Mouse (Mus musculus): ENCODE results near the gene Dvl1.

GRCm38 (mm10) chr4:155908751-155909150 lies 61.5 kb downstream of the Dvl1 start:
- TF ChIP-seq CTCF (conservative IDR thresholded peaks at IDR 0.05 in 1 of 2, IDR thresholded peaks at IDR 0.05 in 1 of 2; ENCODE audit: low read depth in 2 of 2, low read length in 2 of 2) (no peak), SMC3 (IDR thresholded peaks at IDR 0.05; ENCODE audit: low read depth, low read length) (no peak), CHD2 (IDR thresholded peaks at IDR 0.05; ENCODE audit: low read length) (no peak), UBTF (IDR thresholded peaks at IDR 0.05; ENCODE audit: low read depth, low read length) (no peak), PAX5 (IDR thresholded peaks at IDR 0.05; ENCODE audit: low read length) (no peak), ZMIZ1 (IDR thresholded peaks at IDR 0.05; ENCODE audit: low read depth, low read length) (no peak), MAZ (IDR thresholded peaks at IDR 0.05; ENCODE audit: low read depth, low read length) (no peak), HCFC1 (IDR thresholded peaks at IDR 0.05; ENCODE audit: low read depth, low read length) (no peak), POLR2A (IDR thresholded peaks at IDR 0.05; ENCODE audit: low read depth, low read length) (no peak), MAFK (IDR thresholded peaks at IDR 0.05; ENCODE audit: insufficient replicate concordance, low read length) (no peak), TCF12 (IDR thresholded peaks at IDR 0.05; ENCODE audit: low read depth, low read length) (no peak), ZNF384 (IDR thresholded peaks at IDR 0.05; ENCODE audit: low read depth, low read length) (no peak)

Measured in CH12.LX (cell line).